Mouse (Mus musculus): ENCODE measurements around the gene Ucma. TPM values are rescaled to one million over a fixed set of nuclear protein-coding genes. Genes with fewer than 3 reads are reported as not detected.

Gene Ucma
- polyA plus RNA-seq, 1 experiment from 2014 or later = 1.4 TPM

DNA sequence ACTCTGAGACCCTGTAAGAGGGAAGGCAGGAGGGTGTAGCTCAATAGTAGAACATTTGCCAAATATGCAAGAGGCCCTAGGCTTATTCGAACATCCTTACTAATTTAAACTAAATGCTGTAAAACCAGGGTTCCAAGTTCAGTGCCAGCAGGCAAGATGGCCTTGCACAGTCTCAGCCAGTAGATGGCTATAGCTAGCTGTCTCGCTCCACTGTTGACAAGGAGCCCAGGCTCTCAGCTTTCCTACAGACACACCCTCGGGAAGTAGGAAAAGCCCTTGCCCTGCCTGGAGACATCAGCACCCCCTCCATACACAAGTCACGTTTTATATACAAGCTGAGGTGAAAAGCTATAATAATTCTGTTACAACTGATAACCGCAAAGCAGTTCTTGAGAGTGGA is 56.7 kb downstream of the Ucma start:
- H3K4me2 ChIP-seq (replicated peaks) = no peak overlapping the region
- WGBS = 78% methylated on average over 5 of the region's 5 CpGs
- H3K4me1 ChIP-seq (replicated peaks; ENCODE audit: control insufficient read depth, insufficient read depth, low read length) = no peaks in the 10 kb centered on the region
- H3K9ac ChIP-seq = no peak overlapping the region
- no peaks in the 10 kb centered on the region for H3K27me3 ChIP-seq (ENCODE audit: control insufficient read depth, insufficient read depth, low read length)
- H3K9me3 ChIP-seq (ENCODE audit: control insufficient read depth, low read length) = no peaks in the 10 kb centered on the region
- no peak overlapping the region for H3K4me3 ChIP-seq (replicated peaks; ENCODE audit: low read length)
- H3K36me3 ChIP-seq (replicated peaks; ENCODE audit: control insufficient read depth, insufficient read depth) = no peaks in the 10 kb centered on the region
- no peak overlapping the region for H3K27ac ChIP-seq
- DNase-seq (ENCODE audit: low spot score) (no peak), ATAC-seq (ENCODE audit: low FRiP score) (no peak)

DNA sequence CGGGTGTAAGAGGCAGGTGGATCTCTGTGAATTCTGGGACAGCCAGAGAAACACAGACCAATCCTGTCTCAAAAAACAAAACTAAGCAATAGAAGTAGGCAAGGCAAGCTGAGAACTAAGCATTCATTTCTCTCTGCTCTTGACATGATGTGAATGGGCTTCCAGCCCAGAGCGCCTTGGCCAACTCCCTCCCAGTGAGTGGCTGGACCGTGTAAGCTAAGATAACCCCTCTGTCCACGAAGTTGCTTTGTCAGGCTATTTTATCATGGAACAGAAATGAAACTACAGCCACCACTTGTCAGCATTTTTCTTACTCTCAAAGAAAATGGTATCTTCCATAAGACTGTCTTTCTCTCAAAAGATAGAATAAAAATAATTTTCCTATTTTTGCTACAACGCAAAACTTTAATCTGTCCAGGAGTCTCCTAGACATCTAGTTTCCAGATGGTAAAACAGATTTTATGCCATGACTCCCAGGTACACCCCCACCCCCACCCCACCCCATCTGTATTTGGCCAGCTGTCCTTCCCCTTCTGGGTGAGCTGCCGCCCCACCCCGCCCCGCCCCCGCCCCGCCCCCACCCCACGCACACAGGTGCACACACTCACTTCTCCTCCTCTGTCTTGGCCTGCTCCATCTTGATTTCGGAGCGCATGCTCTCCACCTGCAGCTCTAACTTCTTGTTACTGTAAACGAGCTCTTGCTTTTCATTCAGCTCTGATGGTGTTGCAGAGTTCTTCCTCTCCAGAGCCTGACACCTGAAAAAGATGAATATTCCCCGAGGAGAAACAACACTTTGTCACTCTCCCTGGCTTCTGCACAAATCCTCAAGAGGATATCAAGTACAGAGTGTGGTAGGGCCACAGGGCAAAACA is 57.9 kb downstream of the Ucma start:
- Histone ChIP-seq H3K9ac (no peak overlapping the region), H3K27me3 (ENCODE audit: control insufficient read depth, insufficient read depth, low read length) (no peaks in the 10 kb centered on the region), H3K27ac (no peak overlapping the region), H3K9me3 (ENCODE audit: control insufficient read depth, low read length) (no peaks in the 10 kb centered on the region), H3K4me1 (replicated peaks; ENCODE audit: control insufficient read depth, insufficient read depth, low read length) (0 out of 2 replicates have a peak, but pooled peaks cover 3% of the 10 kb centered on the region), H3K4me2 (replicated peaks) (no peak overlapping the region), H3K4me3 (replicated peaks; ENCODE audit: low read length) (no peak overlapping the region), H3K36me3 (replicated peaks; ENCODE audit: control insufficient read depth, insufficient read depth) (no peaks in the 10 kb centered on the region)
- ATAC-seq (ENCODE audit: low FRiP score) = no peak
- no peak for DNase-seq (ENCODE audit: low spot score)
- WGBS = 70% methylated on average over 15 of the region's 15 CpGs

DNA sequence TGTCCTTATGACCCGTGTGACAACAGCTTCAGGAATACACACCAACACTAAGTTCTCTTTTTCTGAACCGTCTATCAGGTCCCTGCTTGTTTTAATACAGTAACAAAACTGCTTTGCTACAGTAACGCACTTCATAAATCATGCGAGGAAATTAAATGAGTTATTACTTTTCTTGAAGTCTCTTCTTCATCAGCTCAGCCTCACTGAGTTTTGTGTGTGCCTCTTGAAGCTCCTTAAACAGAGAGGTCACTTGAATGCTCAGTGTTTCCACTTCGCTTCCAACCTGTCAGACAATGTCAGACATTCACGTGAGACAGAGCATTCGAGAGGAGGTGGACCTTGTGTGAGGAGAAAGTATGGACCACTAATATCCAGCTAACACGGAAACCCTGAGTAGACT is 58.9 kb downstream of the Ucma start:
- no peak overlapping the region for H3K27ac ChIP-seq
- H3K9ac ChIP-seq = no peak overlapping the region
- 0 out of 2 replicates have a peak, but pooled peaks cover 3% of the 10 kb centered on the region for H3K4me1 ChIP-seq (replicated peaks; ENCODE audit: control insufficient read depth, insufficient read depth, low read length)
- DNase-seq (ENCODE audit: low spot score) (no peak), ATAC-seq (ENCODE audit: low FRiP score) (no peak)
- WGBS = 85% methylated on average over 8 of the region's 8 CpGs
- no peak overlapping the region for H3K4me3 ChIP-seq (replicated peaks; ENCODE audit: low read length)
- no peaks in the 10 kb centered on the region for H3K27me3 ChIP-seq (ENCODE audit: control insufficient read depth, insufficient read depth, low read length)
- no peaks in the 10 kb centered on the region for H3K36me3 ChIP-seq (replicated peaks; ENCODE audit: control insufficient read depth, insufficient read depth)
- no peaks in the 10 kb centered on the region for H3K9me3 ChIP-seq (ENCODE audit: control insufficient read depth, low read length)
- H3K4me2 ChIP-seq (replicated peaks) = no peak overlapping the region

GRCm38 (mm10) chr2:5035241-5035640 is 59.3 kb downstream of the Ucma start:
- Histone ChIP-seq H3K9me3 (ENCODE audit: control insufficient read depth, low read length) (no peaks in the 10 kb centered on the region), H3K36me3 (replicated peaks; ENCODE audit: control insufficient read depth, insufficient read depth) (no peaks in the 10 kb centered on the region), H3K4me3 (replicated peaks; ENCODE audit: low read length) (no peak overlapping the region), H3K4me1 (replicated peaks; ENCODE audit: control insufficient read depth, insufficient read depth, low read length) (0 out of 2 replicates have a peak, but pooled peaks cover 3% of the 10 kb centered on the region), H3K27me3 (ENCODE audit: control insufficient read depth, insufficient read depth, low read length) (no peaks in the 10 kb centered on the region), H3K9ac (no peak overlapping the region), H3K27ac (no peak overlapping the region), H3K4me2 (replicated peaks) (no peak overlapping the region)
- ATAC-seq (ENCODE audit: low FRiP score) = no peak
- 80% methylated on average over 9 of the region's 9 CpGs for WGBS
- DNase-seq (ENCODE audit: low spot score) = no peak

Other genes starting within 250 kb of the Ucma start
- gene Sephs1, start 94.6 kb upstream of the Ucma start, polyA plus RNA-seq (2014; fragmentation: Nextera tagmentation; extraction: Ambion mirVana) = 63.2 and 75.5 TPM in 2 replicates
- gene Phyh, start 57.1 kb upstream of the Ucma start, polyA plus RNA-seq (2014; fragmentation: Nextera tagmentation; extraction: Ambion mirVana) = 82.4 and 91.5 TPM in 2 replicates
- gene Mcm10, start 36.7 kb downstream of the Ucma start, polyA plus RNA-seq (2014; fragmentation: Nextera tagmentation; extraction: Ambion mirVana) = 4.5 and 5.4 TPM in 2 replicates
- gene Optn, start 87.9 kb downstream of the Ucma start, polyA plus RNA-seq (2014; fragmentation: Nextera tagmentation; extraction: Ambion mirVana) = 18.0 and 20.7 TPM in 2 replicates
- 13.9 and 16.6 TPM in 2 replicates for gene Ccdc3, start 161.7 kb downstream of the Ucma start, polyA plus RNA-seq (2014; fragmentation: Nextera tagmentation; extraction: Ambion mirVana)

All from hindbrain, embryonic 14.5 days (tissue).